Mouse (Mus musculus): ENCODE measurements around the gene Fzd9. TPM values are rescaled to one million over a fixed set of nuclear protein-coding genes. Genes with fewer than 3 reads are reported as not detected.

The Fzd9 gene
- polyA plus RNA-seq (2012; ENCODE audit: insufficient read depth, low replicate concordance), result 0.40 and 1.7 TPM in 2 replicates

GRCm38 (mm10) chr5:135251079-135251454 lies at the start of gene Fzd9:
Fzd9 (minus strand) TSS chr5:135251230.
- Histone ChIP-seq H3K4me3 (replicated peaks) (peak within 1 kb of the TSS; percentile 92), H3K27me3 (replicated peaks) (peaks cover 47% of the 10 kb centered on the region)
- TF ChIP-seq GATA1 (IDR thresholded peaks at IDR 0.05; ENCODE audit: borderline replicate concordance, low read length) (no peak), FLI1 (IDR thresholded peaks at IDR 0.05; ENCODE audit: low read length) (no peak)

GRCm38 (mm10) chr5:135292001-135292400 lies 41.0 kb upstream of the Fzd9 start:
- Histone ChIP-seq H3K4me1 (no peaks in the 10 kb centered on the region), H3K9me3 (no peaks in the 10 kb centered on the region), H3K27me3 (replicated peaks) (peaks cover 48% of the 10 kb centered on the region), H3K4me3 (replicated peaks) (no peak overlapping the region), H3K36me3 (replicated peaks; ENCODE audit: low read length) (no peaks in the 10 kb centered on the region)
- TF ChIP-seq GATA1 (IDR thresholded peaks at IDR 0.05; ENCODE audit: borderline replicate concordance, low read length) (no peak), FLI1 (IDR thresholded peaks at IDR 0.05; ENCODE audit: low read length) (no peak)

More at GRCm38 (mm10) chr5:135251079-135251454, at the start of gene Fzd9:
- H3K9me3 ChIP-seq, result peaks cover 20% of the 10 kb centered on the region
- H3K4me1 ChIP-seq, result peaks cover 19% of the 10 kb centered on the region
- peaks cover 21% of the 10 kb centered on the region for H3K36me3 ChIP-seq (replicated peaks; ENCODE audit: low read length)

- Histone ChIP-seq H3K4me1 (no peaks in the 10 kb centered on the region), H3K4me3 (replicated peaks) (no peak overlapping the region), H3K9me3 (no peaks in the 10 kb centered on the region), H3K27me3 (replicated peaks) (peaks cover 54% of the 10 kb centered on the region), H3K36me3 (replicated peaks; ENCODE audit: low read length) (no peaks in the 10 kb centered on the region)
- TF ChIP-seq GATA1 (IDR thresholded peaks at IDR 0.05; ENCODE audit: borderline replicate concordance, low read length) (no peak), FLI1 (IDR thresholded peaks at IDR 0.05; ENCODE audit: low read length) (no peak)
These were observed 40.2 kb upstream of the Fzd9 start for GRCm38 (mm10) chr5:135291193-135291592.

DNA sequence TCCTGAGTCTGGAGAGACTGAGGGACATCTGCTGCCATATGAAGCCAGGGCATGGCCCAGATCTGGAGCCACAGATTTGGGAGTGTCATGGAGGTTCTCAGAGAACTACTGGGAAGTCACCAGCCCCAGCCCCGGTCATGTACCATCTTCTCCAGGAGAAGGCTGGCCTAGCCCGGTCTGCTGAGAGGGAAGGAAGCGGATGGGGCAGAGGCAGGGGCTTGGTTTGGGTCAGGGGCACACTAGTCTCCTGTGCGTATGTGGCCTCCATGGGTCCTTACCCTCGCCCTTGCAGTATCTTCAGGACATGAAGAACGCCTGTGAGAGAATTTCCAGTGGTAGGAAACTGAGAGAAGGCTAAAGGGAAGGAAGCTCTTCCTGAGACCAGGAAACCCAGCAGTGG lies 39.7 kb upstream of the Fzd9 start:
- no peaks in the 10 kb centered on the region for H3K4me1 ChIP-seq

GRCm38 (mm10) chr5:135286926-135287325 lies 35.9 kb upstream of the Fzd9 start:
- H3K9me3 ChIP-seq, result peaks cover 6% of the 10 kb centered on the region
- TF ChIP-seq FLI1 (IDR thresholded peaks at IDR 0.05; ENCODE audit: low read length) (no peak), GATA1 (IDR thresholded peaks at IDR 0.05; ENCODE audit: borderline replicate concordance, low read length) (no peak)
- no peak overlapping the region for H3K4me3 ChIP-seq (replicated peaks)
- H3K27me3 ChIP-seq (replicated peaks), result peaks cover 66% of the 10 kb centered on the region
- no peaks in the 10 kb centered on the region for H3K4me1 ChIP-seq
- H3K36me3 ChIP-seq (replicated peaks; ENCODE audit: low read length), result no peaks in the 10 kb centered on the region

More for the DNA sequence above, 39.7 kb upstream of the Fzd9 start:
- TF ChIP-seq FLI1 (IDR thresholded peaks at IDR 0.05; ENCODE audit: low read length) (no peak), GATA1 (IDR thresholded peaks at IDR 0.05; ENCODE audit: borderline replicate concordance, low read length) (no peak)
- no peaks in the 10 kb centered on the region for H3K9me3 ChIP-seq
- no peaks in the 10 kb centered on the region for H3K36me3 ChIP-seq (replicated peaks; ENCODE audit: low read length)
- H3K4me3 ChIP-seq (replicated peaks), result no peak overlapping the region
- H3K27me3 ChIP-seq (replicated peaks), result peaks cover 55% of the 10 kb centered on the region

DNA sequence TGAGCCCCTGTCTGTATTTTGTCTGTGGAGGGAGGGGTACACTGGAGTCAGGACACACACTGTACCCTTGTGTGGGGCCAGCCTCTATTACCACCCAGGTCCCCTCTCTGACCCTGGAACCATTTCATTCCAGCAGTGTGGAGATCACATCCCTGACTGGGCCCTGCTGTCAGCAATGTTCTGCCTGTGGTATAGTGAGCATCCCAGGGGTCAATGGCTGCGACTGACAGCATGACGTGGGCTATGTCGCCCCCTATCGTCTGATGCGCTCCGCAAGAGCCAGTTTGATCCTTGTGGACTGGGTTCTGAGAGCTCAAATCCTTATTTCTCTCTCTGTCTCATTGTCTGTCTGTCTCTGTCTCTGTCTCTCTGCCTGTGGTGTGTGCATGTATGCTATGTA lies 35.2 kb upstream of the Fzd9 start:
- no peaks in the 10 kb centered on the region for H3K36me3 ChIP-seq (replicated peaks; ENCODE audit: low read length)
- no peak overlapping the region for H3K4me3 ChIP-seq (replicated peaks)
- TF ChIP-seq GATA1 (IDR thresholded peaks at IDR 0.05; ENCODE audit: borderline replicate concordance, low read length) (no peak), FLI1 (IDR thresholded peaks at IDR 0.05; ENCODE audit: low read length) (no peak)
- peaks cover 6% of the 10 kb centered on the region for H3K9me3 ChIP-seq
- H3K27me3 ChIP-seq (replicated peaks), result peaks cover 67% of the 10 kb centered on the region
- H3K4me1 ChIP-seq, result no peaks in the 10 kb centered on the region

- H3K4me1 ChIP-seq, result no peaks in the 10 kb centered on the region
- H3K9me3 ChIP-seq, result peaks cover 6% of the 10 kb centered on the region
- no peak for TF ChIP-seq GATA1 (IDR thresholded peaks at IDR 0.05; ENCODE audit: borderline replicate concordance, low read length)
- TF ChIP-seq FLI1 (IDR thresholded peaks at IDR 0.05; ENCODE audit: low read length), result no peak
- no peak overlapping the region for H3K4me3 ChIP-seq (replicated peaks)
- no peaks in the 10 kb centered on the region for H3K36me3 ChIP-seq (replicated peaks; ENCODE audit: low read length)
- H3K27me3 ChIP-seq (replicated peaks), result peaks cover 59% of the 10 kb centered on the region
These were observed 34.2 kb upstream of the Fzd9 start for GRCm38 (mm10) chr5:135285211-135285610.

- peaks cover 6% of the 10 kb centered on the region for H3K9me3 ChIP-seq
- H3K27me3 ChIP-seq (replicated peaks), result peaks cover 48% of the 10 kb centered on the region
- H3K36me3 ChIP-seq (replicated peaks; ENCODE audit: low read length), result no peaks in the 10 kb centered on the region
- H3K4me1 ChIP-seq, result 0 out of 2 replicates have a peak, but pooled peaks cover 3% of the 10 kb centered on the region
- no peak overlapping the region for H3K4me3 ChIP-seq (replicated peaks)
- TF ChIP-seq GATA1 (IDR thresholded peaks at IDR 0.05; ENCODE audit: borderline replicate concordance, low read length) (no peak), FLI1 (IDR thresholded peaks at IDR 0.05; ENCODE audit: low read length) (no peak)
These were observed 29.2 kb upstream of the Fzd9 start for GRCm38 (mm10) chr5:135280226-135280625.

- peaks cover 40% of the 10 kb centered on the region for H3K27me3 ChIP-seq (replicated peaks)
- H3K36me3 ChIP-seq (replicated peaks; ENCODE audit: low read length), result no peaks in the 10 kb centered on the region
- peaks cover 6% of the 10 kb centered on the region; the same call in 1 of the 2 replicates for H3K4me1 ChIP-seq
- H3K9me3 ChIP-seq, result no peaks in the 10 kb centered on the region
- TF ChIP-seq GATA1 (IDR thresholded peaks at IDR 0.05; ENCODE audit: borderline replicate concordance, low read length) (no peak), FLI1 (IDR thresholded peaks at IDR 0.05; ENCODE audit: low read length) (no peak)
- no peak overlapping the region for H3K4me3 ChIP-seq (replicated peaks)
These were observed 25.6 kb upstream of the Fzd9 start for GRCm38 (mm10) chr5:135276597-135276996.

GRCm38 (mm10) chr5:135274663-135275396 lies 23.8 kb upstream of the Fzd9 start:
- Histone ChIP-seq H3K4me3 (replicated peaks) (no peak overlapping the region), H3K27me3 (replicated peaks) (peaks cover 40% of the 10 kb centered on the region), H3K9me3 (no peaks in the 10 kb centered on the region), H3K4me1 (peaks cover 6% of the 10 kb centered on the region; the same call in 1 of the 2 replicates), H3K36me3 (replicated peaks; ENCODE audit: low read length) (no peaks in the 10 kb centered on the region)
- TF ChIP-seq FLI1 (IDR thresholded peaks at IDR 0.05; ENCODE audit: low read length), result no peak
- TF ChIP-seq GATA1 (IDR thresholded peaks at IDR 0.05; ENCODE audit: borderline replicate concordance, low read length), result no peak

Data from megakaryocyte, embryonic 14.5 days (primary cell).